Mouse (Mus musculus) erythroblast, embryonic 14.5 days (primary cell): ENCODE measurements around the gene Olfr975. TPM values are rescaled to one million over a fixed set of nuclear protein-coding genes. Genes with fewer than 3 reads are reported as not detected.

Experiments used
- H3K27me3 ChIP-seq: 2 replicates; pipeline ENCODE4 v1.6.1; 2012; ENCODE audit warnings: inconsistent platforms; ENCODE audit not compliant: control insufficient read depth
- H3K36me3 ChIP-seq: 2 replicates; pipeline ENCODE4 v1.6.1; 2012; ENCODE audit warnings: mild to moderate bottlenecking, inconsistent platforms; ENCODE audit not compliant: control insufficient read depth
- H3K4me1 ChIP-seq: 2 replicates; pipeline ENCODE4 v1.6.1; 2012; ENCODE audit warnings: inconsistent platforms; ENCODE audit not compliant: control insufficient read depth
- H3K4me3 ChIP-seq: replicated peaks from 2 replicates; pipeline ENCODE3; 2012; ENCODE audit warnings: moderate library complexity, mild to moderate bottlenecking, inconsistent platforms
- H3K9me3 ChIP-seq: 2 replicates; pipeline ENCODE4 v1.6.1; 2012; ENCODE audit warnings: low read length, inconsistent platforms, mixed read lengths; ENCODE audit not compliant: control insufficient read depth
- GATA1 ChIP-seq: IDR thresholded peaks from 2 replicates; pipeline ENCODE4 v1.6.1; 2012; ENCODE audit warnings: low read length, inconsistent platforms, mixed read lengths
- TAL1 ChIP-seq: IDR thresholded peaks from 3 replicates; pipeline ENCODE4 v1.6.1; 2012; ENCODE audit warnings: low read length, inconsistent platforms, mixed read lengths
- polyA plus RNA-seq: library from polyadenylated mRNA; stranded (reverse); fragments of >175 nt; gene quantifications from 2 replicates; pipeline ENCODE4 v1.2.3, GENCODE M21; 2012

The Olfr975 gene
- polyA plus RNA-seq, 1 experiment: not detected

DNA sequence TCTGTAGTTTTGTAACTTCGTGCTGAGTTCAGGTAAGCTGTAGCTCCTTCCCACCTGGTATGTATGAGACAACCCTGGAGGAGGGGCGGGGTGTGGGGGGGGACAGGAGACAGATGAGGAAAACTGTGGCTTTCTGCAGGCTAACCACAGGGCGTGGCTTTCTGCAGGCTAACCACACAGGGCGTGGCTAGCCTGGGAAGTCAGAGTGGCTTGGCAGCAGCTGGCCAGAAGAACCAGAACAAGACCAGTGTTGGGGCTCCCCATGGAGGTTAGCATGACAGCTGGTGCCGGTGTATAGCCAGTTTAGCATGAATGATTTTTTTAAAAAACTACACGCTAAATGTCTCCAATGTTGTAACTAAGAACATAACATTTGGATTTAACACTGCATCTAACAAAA is 46.7 kb downstream of the Olfr975 start:
- Histone ChIP-seq H3K27me3 (no peaks in the 10 kb centered on the region), H3K36me3 (no peaks in the 10 kb centered on the region), H3K4me3 (no peak overlapping the region), H3K4me1 (no peaks in the 10 kb centered on the region), H3K9me3 (no peaks in the 10 kb centered on the region)
- TF ChIP-seq GATA1 (no peak), TAL1 (no peak)

Other genes starting within 250 kb of the Olfr975 start
- not detected in 2 replicates for gene Olfr149, start 244.9 kb downstream of the Olfr975 start, polyA plus RNA-seq
- gene Olfr965, start 240.7 kb downstream of the Olfr975 start, polyA plus RNA-seq: not detected in 2 replicates
- gene Olfr150, start 221.1 kb downstream of the Olfr975 start, polyA plus RNA-seq: not detected in 2 replicates
- not detected in 2 replicates for gene Olfr967, start 205.8 kb downstream of the Olfr975 start, polyA plus RNA-seq
- not detected in 2 replicates for gene Olfr968, start 168.8 kb downstream of the Olfr975 start, polyA plus RNA-seq
- not detected in 2 replicates for gene Olfr969, start 161.1 kb downstream of the Olfr975 start, polyA plus RNA-seq
- not detected in 2 replicates for gene Olfr970, start 143.2 kb downstream of the Olfr975 start, polyA plus RNA-seq
- gene Olfr971, start 115.2 kb downstream of the Olfr975 start, polyA plus RNA-seq: not detected in 2 replicates
- not detected in 2 replicates for gene Olfr972, start 85.6 kb downstream of the Olfr975 start, polyA plus RNA-seq
- not detected in 2 replicates for gene Olfr229, start 44.7 kb downstream of the Olfr975 start, polyA plus RNA-seq
- gene Olfr974, start 14.5 kb downstream of the Olfr975 start, polyA plus RNA-seq: 0.01 TPM in 1 of 2 replicates, not detected in the other
- not detected in 2 replicates for gene Olfr976, start 9.1 kb upstream of the Olfr975 start, polyA plus RNA-seq
- gene Olfr978, start 40.1 kb upstream of the Olfr975 start, polyA plus RNA-seq: not detected in 2 replicates
- not detected in 2 replicates for gene Olfr979, start 51.4 kb upstream of the Olfr975 start, polyA plus RNA-seq
- gene Olfr980, start 57.5 kb upstream of the Olfr975 start, polyA plus RNA-seq: not detected in 2 replicates
- not detected in 2 replicates for gene Olfr981, start 69.4 kb upstream of the Olfr975 start, polyA plus RNA-seq
- 0.01 TPM in 1 of 2 replicates, not detected in the other for gene Olfr982, start 121.8 kb upstream of the Olfr975 start, polyA plus RNA-seq
- not detected in 2 replicates for gene Olfr983, start 141.5 kb upstream of the Olfr975 start, polyA plus RNA-seq
- gene Olfr984, start 162.2 kb upstream of the Olfr975 start, polyA plus RNA-seq: not detected in 2 replicates
- not detected in 2 replicates for gene Olfr985, start 178.1 kb upstream of the Olfr975 start, polyA plus RNA-seq
- not detected in 2 replicates for gene Tmem225, start 196.1 kb upstream of the Olfr975 start, polyA plus RNA-seq
- not detected in 2 replicates for gene Olfr986, start 228.9 kb upstream of the Olfr975 start, polyA plus RNA-seq
- 0.01 TPM in 1 of 2 replicates, not detected in the other for gene Zfp202, start 240.3 kb upstream of the Olfr975 start, polyA plus RNA-seq